Mouse (Mus musculus) urinary bladder, adult 2 months (tissue): Measurements from ENCODE around the gene Acta2. TPM values are rescaled to one million over a fixed set of nuclear protein-coding genes. Genes with fewer than 3 reads are reported as not detected.

Source experiments
- DNase-seq: peaks from one replicate; pipeline ENCODE4 v3.0.0; 2022; ENCODE audit warnings: low spot score
- polyA plus RNA-seq: library from polyadenylated mRNA; depleted of rRNA; stranded (reverse); fragments of >200 nt; gene quantifications from 2 replicates; pipeline ENCODE4 v1.2.3, GENCODE M21; 2012; rRNA removed

The Acta2 gene
- polyA plus RNA-seq, 1 experiment = 9,918 TPM

DNA sequence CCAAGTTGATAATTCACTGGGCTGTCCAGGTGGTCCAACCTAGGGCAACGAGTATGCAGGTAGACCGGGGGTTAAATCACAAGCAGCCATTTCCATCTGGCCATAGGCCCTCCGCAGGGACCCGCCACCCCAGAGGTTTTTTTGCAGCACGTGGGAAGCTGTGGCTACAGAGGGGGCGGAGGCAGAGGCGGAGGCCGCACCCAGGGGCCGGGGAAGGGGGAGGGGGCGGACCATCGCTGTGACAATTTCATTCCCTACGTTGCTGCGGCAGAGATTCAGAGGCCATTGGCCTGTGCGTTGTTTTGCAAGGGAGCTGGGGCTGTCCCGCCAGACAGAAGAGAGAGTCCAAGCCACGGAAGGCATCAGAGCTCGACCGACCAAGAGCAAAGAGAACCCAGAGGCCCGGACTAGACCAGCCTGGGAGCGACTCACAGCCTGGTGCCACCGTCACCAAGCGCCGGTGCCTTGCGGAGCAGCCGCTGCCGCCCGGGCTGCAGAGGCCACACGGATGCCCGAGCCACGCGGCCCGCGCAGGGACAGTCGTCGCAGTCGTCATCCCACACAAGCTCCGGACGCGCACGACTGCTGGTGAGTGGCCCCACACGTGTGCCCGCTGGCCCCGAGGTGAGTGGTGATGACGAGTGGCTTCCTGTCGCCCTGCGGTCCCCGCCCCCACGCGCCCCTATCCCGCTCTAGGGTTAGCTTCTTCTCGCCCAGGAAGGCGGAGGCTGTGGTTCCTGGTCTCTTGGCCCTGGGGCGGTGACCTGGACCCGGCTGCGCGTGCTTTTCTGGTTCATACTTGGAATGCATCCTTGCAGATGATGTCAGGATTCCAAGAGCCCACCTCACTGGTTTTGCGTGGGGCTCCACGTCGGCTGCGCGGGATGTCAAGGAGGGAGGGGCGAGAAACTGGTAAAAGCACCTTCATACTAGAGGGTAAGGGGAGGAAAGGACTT lies 63.1 kb downstream of the Acta2 start, which contains the start of gene Stambpl1:
Gene Stambpl1, plus strand, starts transcription at position 222 of the 956 bp plus-strand sequence.
- DNase-seq = peak; percentile 57

DNA sequence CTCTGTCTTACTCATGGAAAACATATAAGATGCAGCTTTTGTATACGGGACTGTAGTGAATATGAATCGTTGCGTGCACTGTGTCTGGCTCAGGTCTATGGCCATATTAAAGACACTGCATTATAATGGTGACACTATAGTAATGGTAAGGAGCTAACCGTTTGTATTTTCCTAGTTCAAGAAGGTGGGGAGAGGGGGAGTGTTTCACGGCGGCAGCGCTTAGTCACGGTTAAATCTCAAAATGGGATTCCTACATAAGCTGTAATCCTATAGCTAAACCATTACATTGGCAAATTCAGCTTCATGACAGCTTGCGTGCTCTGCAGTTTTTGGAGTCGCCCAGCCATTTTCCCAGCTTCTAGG lies 63.8 kb downstream of the Acta2 start:
- no peak for DNase-seq

Other genes with a start within 250 kb of the Acta2 start
- 1.1 and 1.5 TPM in 2 replicates for gene Lipk, start 247.3 kb downstream of the Acta2 start, polyA plus RNA-seq
- gene Lipn, start 188.2 kb downstream of the Acta2 start, polyA plus RNA-seq = not detected in 2 replicates
- 0.01 and 0.06 TPM in 2 replicates for gene Lipm, start 154.7 kb downstream of the Acta2 start, polyA plus RNA-seq
- gene Ankrd22, start 89.5 kb downstream of the Acta2 start, polyA plus RNA-seq = 22.2 and 24.8 TPM in 2 replicates
- 10.9 and 11.2 TPM in 2 replicates for gene Stambpl1, start 63.4 kb downstream of the Acta2 start, polyA plus RNA-seq
- 15.6 and 16.7 TPM in 2 replicates for gene Fas, start 35.1 kb upstream of the Acta2 start, polyA plus RNA-seq
- gene Ch25h, start 219.6 kb upstream of the Acta2 start, polyA plus RNA-seq = 6.3 and 6.7 TPM in 2 replicates